Mouse (Mus musculus) thymus, postnatal 14 days (tissue): Measurements from ENCODE around the gene Plxna4.
A peak's percentile ranks its signal among the peaks of the same experiment; 100 is the strongest.

Experiments used
- DNase-seq: peaks from one replicate; pipeline ENCODE4 v3.0.0; 2021

Gene Plxna4

DNA sequence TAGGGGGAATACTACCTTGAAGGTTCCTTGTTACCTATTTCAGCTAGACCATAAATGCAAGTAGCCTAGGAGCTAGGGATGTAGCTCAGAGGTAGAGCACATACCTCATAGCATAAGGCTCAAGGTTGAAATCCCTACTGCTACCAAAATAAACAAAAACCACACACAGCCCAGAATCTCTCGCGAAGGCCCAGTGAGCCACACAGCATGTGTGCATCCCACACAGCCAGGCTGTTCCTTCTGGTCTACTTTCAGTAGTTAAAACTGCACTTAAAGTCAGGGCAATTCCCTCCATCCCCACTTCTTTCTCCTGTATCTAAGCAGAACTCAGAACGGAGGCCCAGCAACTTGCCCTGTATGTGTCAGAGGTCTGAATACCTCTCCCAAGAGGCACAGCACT is 116.4 kb downstream of the Plxna4 start:
- no peak for DNase-seq

DNA sequence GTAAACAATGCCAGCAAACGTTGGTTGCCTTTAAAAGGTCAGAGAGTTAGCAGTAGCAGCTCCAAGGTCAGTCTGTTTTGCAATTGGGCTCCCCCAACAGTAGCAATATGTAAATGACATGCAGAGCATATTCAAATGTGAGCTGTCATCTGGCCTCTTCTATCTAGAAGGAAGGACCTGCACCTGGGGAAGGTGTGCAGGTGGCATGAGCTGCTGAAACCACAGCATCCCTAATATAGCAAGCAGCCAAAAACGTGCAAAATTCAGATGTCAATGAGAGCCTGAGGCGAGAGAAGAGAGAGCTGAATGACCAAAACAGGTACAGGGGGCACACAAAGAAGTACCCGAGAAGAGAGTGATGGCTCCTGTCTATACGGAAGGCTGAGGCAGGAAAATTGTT is 118.8 kb downstream of the Plxna4 start:
- peak; percentile 14 for DNase-seq

- DNase-seq, result no peak
These were observed 122.9 kb downstream of the Plxna4 start for GRCm38 (mm10) chr6:32465129-32465528.

GRCm38 (mm10) chr6:32464637-32465036 is 123.4 kb downstream of the Plxna4 start:
- no peak for DNase-seq

DNA sequence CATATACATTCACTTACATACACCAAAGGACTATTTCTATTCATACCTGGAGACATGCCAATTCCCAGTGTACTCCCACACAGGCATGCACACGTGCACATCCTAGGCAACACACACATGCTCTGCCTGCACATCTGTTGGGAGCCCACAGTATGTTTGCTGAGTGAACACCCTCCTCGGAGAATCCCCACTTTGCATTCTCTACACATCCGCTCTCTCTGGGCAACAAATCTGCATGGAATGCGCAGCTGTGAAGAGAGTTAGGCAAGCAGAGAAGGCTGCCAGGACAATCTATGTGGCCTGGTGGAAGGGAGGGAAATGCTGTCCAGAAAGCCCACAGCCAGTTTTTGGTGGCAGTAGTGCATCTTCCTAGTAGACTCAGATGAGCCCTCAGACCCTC is 123.9 kb downstream of the Plxna4 start:
- no peak for DNase-seq

DNA sequence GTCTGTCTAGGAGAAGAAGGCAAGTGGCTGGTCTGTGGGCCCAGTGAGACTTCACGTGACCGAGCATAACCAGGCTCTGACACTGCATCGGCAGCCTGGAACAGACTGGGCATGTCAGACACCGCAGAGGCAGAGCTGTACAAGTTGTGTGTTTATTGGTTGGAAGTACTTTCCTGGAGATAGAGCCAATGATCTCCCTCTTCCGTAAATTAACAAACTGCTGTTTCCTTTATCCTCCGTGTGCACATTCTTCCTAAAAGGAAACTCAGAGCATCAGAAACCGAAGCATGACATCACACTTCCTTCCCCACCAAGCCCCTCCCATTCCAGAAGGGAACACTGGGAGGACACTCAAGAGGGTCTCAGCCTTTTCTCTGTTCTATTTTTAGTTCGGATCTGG is 127.6 kb downstream of the Plxna4 start:
- DNase-seq, result no peak

GRCm38 (mm10) chr6:32456641-32457040 is 131.4 kb downstream of the Plxna4 start:
- no peak for DNase-seq

GRCm38 (mm10) chr6:32451851-32452250 is 136.1 kb downstream of the Plxna4 start:
- no peak for DNase-seq

- no peak for DNase-seq
These were observed 138.6 kb downstream of the Plxna4 start for GRCm38 (mm10) chr6:32449237-32449963.

DNA sequence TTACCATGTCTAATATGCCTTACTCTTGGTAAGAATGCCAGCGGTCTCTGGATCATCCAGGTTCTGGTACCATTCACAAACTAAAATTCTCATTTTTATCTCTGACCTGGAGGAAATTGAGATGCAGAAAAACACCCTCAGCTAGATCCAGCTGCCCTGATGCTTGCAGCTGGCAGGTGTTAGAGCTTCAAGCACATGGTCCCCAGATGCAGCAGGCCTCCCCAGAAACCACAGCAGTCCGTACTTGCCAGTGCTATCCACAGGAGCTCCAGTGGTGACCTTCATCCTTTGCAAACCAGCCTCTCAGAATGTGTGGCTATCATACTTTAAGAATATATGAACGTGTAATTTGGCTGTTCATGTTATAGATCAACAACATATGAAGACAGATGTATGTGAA is 139.2 kb downstream of the Plxna4 start:
- DNase-seq, result no peak

DNA sequence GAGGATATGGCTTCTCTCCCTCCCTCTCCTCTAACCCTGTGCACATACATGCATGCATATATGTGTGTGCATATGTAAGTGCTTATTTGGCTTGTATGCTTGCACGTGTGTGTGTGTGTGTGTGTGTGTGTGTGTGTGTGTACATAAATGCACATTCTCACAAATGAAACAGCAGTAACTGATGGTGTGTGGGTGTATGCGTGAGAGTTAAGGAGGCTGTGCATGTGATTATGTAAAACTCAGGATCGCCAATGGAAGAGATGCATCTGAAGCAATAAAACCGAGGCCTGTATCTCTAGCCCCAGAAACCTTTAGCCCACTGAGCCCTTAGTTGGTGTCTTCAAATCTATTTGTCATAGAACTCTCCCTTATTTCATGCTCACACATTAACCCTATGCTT is 141.7 kb downstream of the Plxna4 start:
- DNase-seq, result no peak

- DNase-seq, result no peak
These were observed 142.7 kb downstream of the Plxna4 start for GRCm38 (mm10) chr6:32445246-32445645.

- DNase-seq, result no peak
These were observed 143.6 kb downstream of the Plxna4 start for GRCm38 (mm10) chr6:32444393-32444792.

DNA sequence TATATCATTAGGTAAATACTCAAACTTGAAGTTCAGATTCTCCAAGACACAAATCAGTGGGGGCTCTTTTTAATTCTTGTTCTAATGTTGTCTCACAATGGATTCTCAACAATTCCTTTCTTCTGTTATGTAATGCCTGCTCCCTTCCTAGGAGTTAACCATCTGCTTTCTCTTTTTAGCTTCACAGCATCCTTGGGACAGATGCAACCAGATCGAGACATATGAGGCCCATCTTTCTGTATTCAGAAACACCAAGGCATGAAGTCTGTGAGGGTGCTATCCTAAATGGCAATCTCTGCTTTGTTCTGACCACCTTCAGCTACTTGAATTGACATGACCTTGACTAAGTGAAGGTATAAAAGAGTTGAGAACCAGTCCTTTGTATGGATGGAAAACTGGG is 144.3 kb downstream of the Plxna4 start:
- no peak for DNase-seq

GRCm38 (mm10) chr6:32439434-32439833 is 148.6 kb downstream of the Plxna4 start:
- no peak for DNase-seq

- DNase-seq, result no peak
These were observed 150.8 kb downstream of the Plxna4 start for GRCm38 (mm10) chr6:32437219-32437618.

DNA sequence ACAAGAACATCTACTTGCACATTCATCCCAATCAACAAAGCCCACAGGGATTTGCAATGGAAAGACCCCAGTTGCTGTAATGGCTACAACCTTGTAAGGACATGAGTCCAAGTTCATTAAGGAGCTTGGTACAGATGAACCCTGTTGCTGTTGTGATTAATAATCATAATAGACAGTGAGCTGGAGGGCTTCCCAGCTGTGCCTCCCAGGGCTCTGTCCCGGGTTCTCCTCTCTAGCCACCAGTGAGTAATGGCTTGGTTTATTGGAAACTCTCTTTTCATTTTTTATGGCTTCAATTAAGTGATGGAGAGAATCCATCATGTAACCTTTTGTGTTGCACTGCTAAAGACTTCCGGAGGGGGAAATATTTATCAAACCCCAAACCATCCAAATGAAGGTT is 164.9 kb downstream of the Plxna4 start:
- no peak for DNase-seq

DNA sequence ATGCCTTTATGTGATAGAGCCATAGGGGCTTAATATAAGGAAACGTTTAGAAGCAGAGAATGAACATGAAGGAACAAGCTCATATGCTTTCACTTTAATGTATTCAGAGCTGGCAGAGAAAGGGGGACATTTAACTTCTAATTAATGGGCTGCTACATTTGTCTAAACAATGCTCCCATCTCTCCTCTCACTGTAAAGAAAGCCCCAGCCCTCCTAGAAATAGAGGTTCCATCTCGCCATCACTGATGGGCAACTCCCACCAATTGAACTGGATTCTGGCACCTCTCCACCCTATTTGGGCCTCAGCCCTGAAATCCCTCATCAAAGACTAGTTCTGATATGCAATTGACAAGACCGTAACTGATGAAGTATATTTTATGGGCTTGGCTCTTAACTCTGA is 167.4 kb downstream of the Plxna4 start:
- DNase-seq, result no peak

DNA sequence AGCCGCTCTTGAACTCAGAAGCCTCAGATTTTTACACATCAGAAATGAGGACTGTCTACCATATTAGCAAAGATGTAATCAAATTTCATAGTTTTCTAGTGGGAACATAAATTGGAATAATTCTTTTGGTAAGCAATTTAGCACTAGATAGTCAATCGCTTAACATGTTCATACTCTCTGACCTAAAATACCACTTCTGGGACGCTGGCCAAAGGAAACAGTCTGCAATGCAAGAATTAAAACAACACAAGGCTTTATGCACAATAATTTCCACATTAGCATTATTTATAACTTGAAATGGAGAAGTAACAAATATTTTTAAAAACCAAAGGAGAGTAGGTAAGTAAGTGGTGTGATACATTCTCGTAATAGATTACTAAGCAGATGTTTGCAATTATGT is 170.6 kb downstream of the Plxna4 start:
- DNase-seq, result no peak

DNA sequence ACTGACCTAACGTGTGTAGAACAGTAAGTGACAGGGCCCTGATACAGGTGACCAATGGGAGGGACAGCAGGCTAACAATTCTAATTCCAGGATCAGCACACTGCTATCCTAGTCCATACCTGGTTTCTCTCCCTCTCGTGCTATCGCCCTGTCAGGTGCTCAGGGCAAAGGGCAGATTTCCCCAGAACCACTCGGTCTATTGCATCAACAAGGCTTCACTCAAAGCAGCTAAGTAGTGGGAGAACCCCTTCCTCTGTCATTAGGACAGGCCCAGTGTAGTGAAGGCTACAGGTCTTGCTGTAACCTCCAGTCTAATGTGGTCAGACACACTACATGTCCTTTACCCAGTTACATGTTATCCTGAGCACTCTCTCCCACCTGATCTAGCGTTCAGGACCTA is 176.7 kb downstream of the Plxna4 start:
- DNase-seq, result no peak

- no peak for DNase-seq
These were observed 178.4 kb downstream of the Plxna4 start for GRCm38 (mm10) chr6:32409625-32410024.

GRCm38 (mm10) chr6:32407574-32408185 is 180.3 kb downstream of the Plxna4 start:
- no peak for DNase-seq

DNA sequence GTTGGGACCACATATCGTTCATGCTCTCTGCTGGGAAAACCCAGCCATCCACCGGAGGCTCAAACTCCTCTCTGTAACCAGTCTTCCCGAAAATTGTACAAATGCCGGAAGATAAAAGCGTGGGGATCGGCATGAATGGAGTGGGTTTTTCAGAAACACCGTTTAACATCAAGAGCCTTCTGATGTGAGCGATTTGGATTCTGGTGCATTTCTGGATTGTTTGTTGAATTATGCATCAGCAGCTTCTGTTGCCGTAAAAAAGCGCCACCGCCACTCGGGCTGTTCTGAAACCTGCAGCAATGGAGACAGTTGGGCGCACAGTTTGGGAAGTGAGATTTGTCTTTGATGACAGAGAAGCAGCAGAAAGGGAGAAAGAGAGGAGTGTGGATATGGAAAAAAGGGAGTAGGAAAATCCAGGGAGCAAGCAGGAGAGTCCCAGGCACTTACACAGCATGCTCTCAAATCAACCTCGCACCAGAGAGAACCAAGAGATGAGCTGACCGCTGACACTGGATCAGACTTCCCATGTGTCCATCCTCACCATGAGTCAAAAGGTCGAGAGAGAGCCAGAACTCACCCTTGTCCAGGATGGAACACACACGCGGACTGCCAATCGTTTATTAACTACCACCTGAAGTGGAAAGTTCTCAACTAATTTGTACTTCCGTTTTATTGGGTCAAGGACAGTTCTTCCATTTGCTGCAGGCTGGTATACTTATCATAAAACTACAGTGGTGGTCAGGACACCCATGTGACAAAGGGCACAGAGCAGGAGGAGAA is 181.5 kb downstream of the Plxna4 start:
- DNase-seq, result no peak
